Mouse (Mus musculus) adipocyte (in vitro differentiated cells): ENCODE results near the gene Clasp2.

Experiments used
- DNase-seq: peaks from one replicate; pipeline ENCODE4 v3.0.0-alpha.2; 2016; ENCODE audit warnings: low spot score

Gene Clasp2

GRCm38 (mm10) chr9:113930534-113931374 is 189.5 kb downstream of the Clasp2 start, which contains the start of gene Ubp1:
Gene Ubp1 (plus strand): TSS chr9:113930934.
- DNase-seq = peak; percentile 98

GRCm38 (mm10) chr9:113931375-113932099 is 190.3 kb downstream of the Clasp2 start:
- no peak for DNase-seq

GRCm38 (mm10) chr9:113932100-113932470 is 190.8 kb downstream of the Clasp2 start:
- DNase-seq = peak; percentile 55

- peak; percentile 66 for DNase-seq
Measured at GRCm38 (mm10) chr9:113932501-113932900, 191.2 kb downstream of the Clasp2 start.

DNA sequence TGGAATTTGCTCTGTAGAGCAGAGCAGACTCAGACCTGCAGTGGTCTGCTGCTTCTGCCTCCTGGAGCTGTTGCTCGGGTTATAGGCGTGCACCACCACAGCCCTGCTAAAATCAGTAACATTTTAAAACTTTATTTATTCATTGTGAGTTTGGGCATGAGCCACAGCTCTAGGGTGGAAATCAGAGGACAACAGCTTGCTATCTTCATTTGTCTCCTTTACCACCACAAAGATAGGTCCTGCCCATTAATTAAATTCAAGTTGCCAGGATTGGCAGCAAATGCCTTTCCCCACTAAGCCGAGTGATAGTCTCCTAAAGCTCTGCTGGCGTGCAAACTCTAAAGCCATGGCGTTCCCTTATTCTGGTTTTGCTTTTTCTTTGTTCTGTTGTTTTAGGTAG is 194.4 kb downstream of the Clasp2 start:
- DNase-seq = no peak

- DNase-seq = no peak
Measured at GRCm38 (mm10) chr9:113939063-113939850, 198.0 kb downstream of the Clasp2 start.

- DNase-seq = no peak
Measured at GRCm38 (mm10) chr9:113941103-113941805, 200.0 kb downstream of the Clasp2 start.

GRCm38 (mm10) chr9:113943372-113943771 is 202.1 kb downstream of the Clasp2 start:
- DNase-seq = no peak

GRCm38 (mm10) chr9:113947216-113947615 is 205.9 kb downstream of the Clasp2 start:
- peak; percentile 25 for DNase-seq

DNA sequence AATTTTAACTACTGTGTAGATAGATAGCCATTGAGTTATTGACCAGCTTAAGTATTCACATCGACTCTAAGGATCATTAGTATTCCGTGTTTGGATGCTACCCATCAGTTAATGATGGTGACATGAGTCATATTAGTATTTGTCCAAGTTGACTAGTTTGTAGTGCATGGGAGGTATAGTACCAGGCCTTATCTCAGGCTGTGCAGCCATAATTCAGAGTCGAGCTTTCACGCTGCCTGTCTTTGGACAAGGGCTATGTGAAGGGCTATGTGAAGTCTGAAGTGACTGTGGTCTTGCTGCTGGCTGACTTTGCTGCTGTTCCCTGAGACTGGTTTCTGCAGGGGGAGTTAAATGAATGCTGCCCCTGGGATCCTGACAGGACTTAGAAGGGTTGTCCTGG is 216.5 kb downstream of the Clasp2 start:
- DNase-seq = no peak

DNA sequence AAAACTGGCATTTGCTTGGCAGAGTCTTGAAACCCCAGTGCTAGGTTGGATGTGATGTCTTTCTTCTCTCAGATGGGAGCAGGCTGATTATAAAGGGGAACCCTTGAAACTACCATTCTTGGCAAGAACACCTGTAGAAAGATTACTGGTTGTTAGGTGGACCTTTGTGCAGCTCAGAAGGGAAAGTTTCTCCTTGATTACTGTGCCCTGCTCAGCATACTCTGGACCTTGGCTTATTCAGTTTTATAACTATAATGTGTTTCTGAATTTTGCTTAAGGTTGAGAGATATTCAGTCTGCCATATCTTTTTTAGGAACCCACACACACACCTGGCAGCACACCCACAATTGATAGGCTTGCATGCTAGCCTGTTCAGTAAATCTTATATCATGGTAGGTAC is 222.4 kb downstream of the Clasp2 start:
- no peak for DNase-seq

GRCm38 (mm10) chr9:113964415-113964814 is 223.1 kb downstream of the Clasp2 start:
- no peak for DNase-seq

DNA sequence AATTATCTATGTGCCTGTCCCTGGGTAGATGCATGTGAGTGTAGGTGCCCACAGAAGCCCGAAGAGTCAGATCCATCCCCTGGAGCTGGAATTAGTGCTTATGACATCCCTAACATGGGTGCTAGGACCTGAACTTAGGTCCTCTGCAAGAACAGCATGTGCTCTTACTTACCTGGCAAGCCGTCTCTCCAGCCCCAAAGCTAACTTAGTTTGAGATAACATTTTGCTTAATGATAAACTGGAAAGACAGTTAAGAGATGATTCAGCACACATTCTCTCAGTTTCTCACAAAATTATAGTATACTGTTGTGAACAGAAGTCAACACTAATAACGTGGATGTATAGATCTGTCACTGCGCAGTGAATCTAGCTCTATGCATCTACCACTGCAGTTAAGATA is 225.6 kb downstream of the Clasp2 start:
- DNase-seq = no peak

DNA sequence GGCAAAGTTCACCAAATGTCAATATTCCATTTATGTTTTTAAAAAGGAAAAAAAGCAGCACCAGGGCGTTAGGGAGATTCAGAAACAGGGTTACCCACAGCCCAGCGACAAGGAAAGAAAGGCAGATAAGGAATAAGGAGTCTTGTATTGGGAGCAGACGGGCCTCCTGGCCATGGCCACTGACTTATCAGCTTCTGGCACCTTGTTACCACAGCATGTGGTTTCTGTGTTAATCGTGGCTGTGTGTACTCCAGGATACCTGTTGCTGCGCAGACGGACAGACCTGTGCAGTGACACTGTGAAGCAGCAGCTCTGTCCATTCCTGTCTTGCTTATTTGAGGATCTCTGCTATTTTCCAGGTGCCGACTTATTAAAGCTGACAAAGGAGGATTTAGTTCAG is 227.7 kb downstream of the Clasp2 start:
- no peak for DNase-seq
